ENCODE assay signal across 27 mouse cellular contexts in the genomic region with DNA sequence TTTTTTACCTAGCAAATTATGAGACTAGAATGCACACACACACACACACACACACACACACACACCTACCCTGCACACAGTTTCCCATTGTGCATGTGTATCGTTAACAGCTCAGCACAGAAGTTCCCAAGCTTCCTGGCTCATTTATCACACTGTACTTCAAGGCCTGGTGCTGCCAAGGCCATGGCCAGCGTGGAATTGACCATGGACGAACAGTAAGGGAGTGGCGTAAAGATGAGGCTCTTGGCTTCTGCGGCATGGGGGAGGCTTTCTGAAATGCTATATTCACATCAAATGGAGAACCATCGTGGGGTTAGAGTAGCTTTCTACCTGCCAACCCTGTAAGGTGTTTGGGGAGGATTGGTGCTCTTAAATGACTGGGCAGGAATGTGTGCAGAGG. TPM values are rescaled to one million over a fixed set of nuclear protein-coding genes. Genes with fewer than 3 reads are reported as not detected.
DNase-seq lines count a peak whose midpoint lies in the region; ATAC-seq lines count a peak whose summit lies in the region.
"Had no signal": no experiment of that assay in that cellular context is flagged by ENCODE, and none has a peak within 500 bp of the region (broad histone marks: within the 10 kb centered on the region; RNA-seq: fewer than 3 reads in every experiment).

No protein-coding gene starts in this region.

- H3K4me2 ChIP-seq in hindbrain, embryonic 16.5 days (ENCODE audit: low read length), result no peak overlapping the region
- H3K4me2 ChIP-seq: embryonic facial prominence, embryonic 13.5 days; embryonic facial prominence, embryonic 15.5 days; forebrain, embryonic 12.5 days had no signal

- no peaks in the 10 kb centered on the region for H3K9me3 ChIP-seq in hindbrain, embryonic 16.5 days (ENCODE audit: control insufficient read depth, low read length)
- H3K9me3 ChIP-seq: embryonic facial prominence, embryonic 13.5 days; embryonic facial prominence, embryonic 15.5 days; forebrain, embryonic 10.5 days; forebrain, embryonic 12.5 days had no signal

- H3K27ac ChIP-seq in hindbrain, embryonic 16.5 days (ENCODE audit: low read depth, low read length), result no peak overlapping the region
- H3K27ac ChIP-seq: embryonic facial prominence, embryonic 13.5 days; embryonic facial prominence, embryonic 15.5 days; forebrain, embryonic 10.5 days; forebrain, embryonic 12.5 days; gastrocnemius, adult 2 months had no signal

- H3K9ac ChIP-seq in hindbrain, embryonic 16.5 days (ENCODE audit: low read depth, low read length), result no peak overlapping the region
- H3K9ac ChIP-seq: embryonic facial prominence, embryonic 13.5 days; embryonic facial prominence, embryonic 15.5 days; forebrain, embryonic 12.5 days had no signal

- H3K27me3 ChIP-seq in hindbrain, embryonic 16.5 days (replicated peaks; ENCODE audit: control insufficient read depth, insufficient read depth, low read length), result no peaks in the 10 kb centered on the region
- H3K27me3 ChIP-seq: embryonic facial prominence, embryonic 13.5 days; embryonic facial prominence, embryonic 15.5 days; forebrain, embryonic 12.5 days had no signal

- WGBS in hindbrain, embryonic 16.5 days, result 90% methylated on average over 6 of the region's 6 CpGs

- no peaks in the 10 kb centered on the region for H3K36me3 ChIP-seq in hindbrain, embryonic 16.5 days (ENCODE audit: control insufficient read depth, insufficient read depth, low read length)
- H3K36me3 ChIP-seq: embryonic facial prominence, embryonic 13.5 days; embryonic facial prominence, embryonic 15.5 days; forebrain, embryonic 10.5 days; forebrain, embryonic 12.5 days had no signal

- no peaks in the 10 kb centered on the region for H3K4me1 ChIP-seq in hindbrain, embryonic 16.5 days (ENCODE audit: control insufficient read depth, insufficient read depth, low read depth, low read length)
- H3K4me1 ChIP-seq: embryonic facial prominence, embryonic 13.5 days; embryonic facial prominence, embryonic 15.5 days; forebrain, embryonic 12.5 days had no signal

- H3K4me3 ChIP-seq in hindbrain, embryonic 16.5 days (ENCODE audit: low read length), result no peak overlapping the region
- H3K4me3 ChIP-seq: embryonic facial prominence, embryonic 13.5 days; embryonic facial prominence, embryonic 15.5 days; erythroblast, embryonic 14.5 days; forebrain, embryonic 10.5 days; forebrain, embryonic 12.5 days; gastrocnemius, adult 2 months had no signal

- peak; percentile 63 for DNase-seq in adrenal gland, adult 2 months
- DNase-seq in adrenal gland, postnatal 4 days (ENCODE audit: low spot score in 2 of 2), result no peak
- DNase-seq in adrenal gland, adult 8-10 months, result peak; percentile 63
- peak; percentile 28 for DNase-seq in adrenal gland, postnatal 10 days
- DNase-seq in adrenal gland, postnatal 25 days, result peak; percentile 25
- DNase-seq in natural killer cell, adult 2 months (ENCODE audit: low spot score in 2 of 2), result no peak
- no peak for DNase-seq in frontal cortex, postnatal 14 days (ENCODE audit: low spot score in 2 of 2)
- DNase-seq: cerebellum, adult 11 months; cerebellum, adult 18-20 months; cerebellum, adult 8-10 months; cerebellum, adult 9-11 months; cerebellum, postnatal 14 days; cerebellum, postnatal 36 days; embryo, embryonic 11 days; gastrocnemius, adult 2 months had no signal

- ATAC-seq in hindbrain, embryonic 16.5 days, result no peak
- ATAC-seq: activated CD4-positive, CD25-positive, alpha-beta regulatory T cell, adult 4 months; forebrain, embryonic 14.5 days; forebrain, embryonic 16.5 days; Patski had no signal

RNA-seq across cellular contexts. Expression of gene Elf4, which starts 1.5 kb away (rescaled TPM):
- 10 to 100 TPM in 1 of 2 experiments, 1 to 10 TPM in 1; 8.2 to 19.1 TPM for total RNA-seq in adrenal gland, adult 2 months (2021)
- polyA plus RNA-seq in adrenal gland, adult 2 months (2012; rRNA removed), result 8.1 and 13.5 TPM in 2 replicates
- 10 to 100 TPM; 25.0 to 28.6 TPM for total RNA-seq in adrenal gland, postnatal 4 days (2021)
- 10 to 100 TPM; 11.1 to 18.4 (median 13.9) TPM for total RNA-seq in adrenal gland, adult 8-10 months (2022)
- 10 to 100 TPM; 12.8 to 18.5 TPM for total RNA-seq in adrenal gland, postnatal 10 days (2021)
- 25.6 and 27.2 TPM in 2 replicates for total RNA-seq in adrenal gland, postnatal 25 days (2021)
- polyA plus RNA-seq in hindbrain, embryonic 16.5 days (2015; fragmentation: Nextera tagmentation; extraction: Ambion mirVana), result 0.35 and 0.82 TPM in 2 replicates

RNA-seq across cellular contexts. Expression of gene Aifm1, which starts 48.9 kb away (rescaled TPM):
- 100 to 1,000 TPM; 164 to 181 TPM for total RNA-seq in adrenal gland, adult 2 months (2021)
- 9.9 and 14.4 TPM in 2 replicates for polyA plus RNA-seq in adrenal gland, adult 2 months (2012; rRNA removed)
- total RNA-seq in adrenal gland, postnatal 4 days (2021), result 100 to 1,000 TPM; 126 to 147 TPM
- 100 to 1,000 TPM; 126 to 260 (median 176) TPM for total RNA-seq in adrenal gland, adult 8-10 months (2022)
- 100 to 1,000 TPM; 170 to 174 TPM for total RNA-seq in adrenal gland, postnatal 10 days (2021)
- 211 and 225 TPM in 2 replicates for total RNA-seq in adrenal gland, postnatal 25 days (2021)
- polyA plus RNA-seq in hindbrain, embryonic 16.5 days (2015; fragmentation: Nextera tagmentation; extraction: Ambion mirVana), result 42.1 and 45.1 TPM in 2 replicates

RNA-seq across cellular contexts. Expression of gene Rab33a, which starts 54.6 kb away (rescaled TPM):
- 10 to 100 TPM in 1 of 2 experiments, 1 to 10 TPM in 1; 9.4 to 49.1 TPM for total RNA-seq in adrenal gland, adult 2 months (2021)
- polyA plus RNA-seq in adrenal gland, adult 2 months (2012; rRNA removed), result 13.7 and 16.8 TPM in 2 replicates
- total RNA-seq in adrenal gland, postnatal 4 days (2021), result 10 to 100 TPM; 42.5 to 49.1 TPM
- total RNA-seq in adrenal gland, adult 8-10 months (2022), result 10 to 100 TPM in 2 of 4 experiments, 1 to 10 TPM in 2; 7.6 to 49.6 (median 21.5) TPM
- 10 to 100 TPM; 18.1 to 18.9 TPM for total RNA-seq in adrenal gland, postnatal 10 days (2021)
- 17.8 and 24.4 TPM in 2 replicates for total RNA-seq in adrenal gland, postnatal 25 days (2021)
- 88.5 and 98.7 TPM in 2 replicates for polyA plus RNA-seq in hindbrain, embryonic 16.5 days (2015; fragmentation: Nextera tagmentation; extraction: Ambion mirVana)
- total RNA-seq: MEL had no signal
- polyA plus RNA-seq: C2C12; erythroblast, embryonic 14.5 days had no signal

Comparison
In these comparisons a context has a peak if more than half of its experiments do, and no peak if none do; other contexts are left out.
1. DNase-seq: peak in adrenal gland, adult 2 months (single experiment), adrenal gland, adult 8-10 months (single experiment), adrenal gland, postnatal 10 days (single experiment) and adrenal gland, postnatal 25 days (single experiment); none in adrenal gland, postnatal 4 days (0 of 2), natural killer cell, adult 2 months (0 of 2) and frontal cortex, postnatal 14 days (0 of 2).